Mouse (Mus musculus): ENCODE data around the gene Plekhj1. TPM values are rescaled to one million over a fixed set of nuclear protein-coding genes. Genes with fewer than 3 reads are reported as not detected.

Gene Plekhj1
- polyA plus RNA-seq, 1 experiment from 2014 or later, result 133 TPM

- Histone ChIP-seq H3K27ac (replicated peaks) (peak overlapping the region; percentile 99), H3K4me2 (peak overlapping the region; percentile 82), H3K27me3 (no peaks in the 10 kb centered on the region), H3K9ac (peak overlapping the region; percentile 99), H3K36me3 (peaks cover 44% of the 10 kb centered on the region), H3K4me1 (replicated peaks) (peaks cover 35% of the 10 kb centered on the region), H3K4me3 (peak overlapping the region; percentile 96), H3K9me3 (no peaks in the 10 kb centered on the region)
- ATAC-seq (ENCODE audit: low FRiP score, low read depth), result no peak
- WGBS, result 3% methylated on average over 18 of the region's 18 CpGs
Measured at GRCm38 (mm10) chr10:80799070-80799566, 692 bp upstream of the Plekhj1 start.

DNA sequence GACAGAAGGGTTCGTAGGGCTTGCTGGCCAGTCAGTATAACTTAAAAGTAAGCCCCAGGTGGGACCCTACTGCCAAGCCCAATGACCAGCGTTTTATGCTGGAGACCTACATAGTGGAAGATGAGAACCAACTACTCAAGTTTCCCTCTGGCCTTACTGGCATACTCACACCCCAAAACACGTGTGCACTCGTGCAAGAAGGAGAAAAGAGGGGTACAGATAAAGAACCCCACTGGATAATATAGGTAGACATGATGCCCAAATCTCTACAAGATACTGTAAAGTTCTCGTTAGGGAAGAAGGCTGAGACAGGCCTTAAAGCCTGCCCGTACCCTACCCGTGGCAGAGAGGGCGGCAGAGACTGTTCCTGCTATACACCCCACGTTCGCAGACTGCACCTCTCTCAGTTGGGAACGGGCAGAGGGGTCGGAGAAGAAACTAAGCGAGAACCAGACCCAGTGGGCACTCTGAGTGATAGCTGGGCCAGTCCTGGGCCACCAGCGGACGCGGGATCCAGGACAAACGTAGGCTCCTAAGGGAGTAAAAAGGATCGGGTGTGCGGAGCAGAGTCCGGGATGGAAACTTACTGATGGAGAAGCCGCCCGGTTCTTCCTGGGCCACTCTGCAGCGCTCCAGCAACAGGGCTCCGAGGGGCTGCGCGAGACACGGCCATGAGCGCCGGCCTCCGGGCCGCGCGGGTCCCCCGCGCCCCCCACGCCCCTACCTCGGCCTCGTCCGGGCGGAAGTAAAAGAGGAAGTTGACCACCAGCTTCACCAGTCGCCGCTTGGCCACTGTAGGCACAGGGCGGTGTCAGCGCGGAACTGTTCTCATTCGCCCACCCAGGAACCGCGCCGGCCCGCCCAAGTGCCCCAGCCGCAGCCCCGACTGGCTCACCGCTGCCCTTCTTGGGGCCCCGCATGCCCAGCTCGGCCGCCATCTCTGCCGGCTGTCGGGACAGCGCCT lies 958 bp downstream of the Plekhj1 start:
- no peaks in the 10 kb centered on the region for H3K9me3 ChIP-seq
- WGBS, result 3% methylated on average over 53 of the region's 59 CpGs
- H3K36me3 ChIP-seq, result peaks cover 46% of the 10 kb centered on the region
- no peaks in the 10 kb centered on the region for H3K27me3 ChIP-seq
- H3K27ac ChIP-seq (replicated peaks), result peak overlapping the region; percentile 99
- peak; percentile 77 for ATAC-seq (ENCODE audit: low FRiP score, low read depth)
- peak overlapping the region; percentile 82 for H3K4me2 ChIP-seq
- H3K4me3 ChIP-seq, result peak overlapping the region; percentile 96
- H3K9ac ChIP-seq, result peak overlapping the region; percentile 99
- H3K4me1 ChIP-seq (replicated peaks), result peaks cover 35% of the 10 kb centered on the region

DNA sequence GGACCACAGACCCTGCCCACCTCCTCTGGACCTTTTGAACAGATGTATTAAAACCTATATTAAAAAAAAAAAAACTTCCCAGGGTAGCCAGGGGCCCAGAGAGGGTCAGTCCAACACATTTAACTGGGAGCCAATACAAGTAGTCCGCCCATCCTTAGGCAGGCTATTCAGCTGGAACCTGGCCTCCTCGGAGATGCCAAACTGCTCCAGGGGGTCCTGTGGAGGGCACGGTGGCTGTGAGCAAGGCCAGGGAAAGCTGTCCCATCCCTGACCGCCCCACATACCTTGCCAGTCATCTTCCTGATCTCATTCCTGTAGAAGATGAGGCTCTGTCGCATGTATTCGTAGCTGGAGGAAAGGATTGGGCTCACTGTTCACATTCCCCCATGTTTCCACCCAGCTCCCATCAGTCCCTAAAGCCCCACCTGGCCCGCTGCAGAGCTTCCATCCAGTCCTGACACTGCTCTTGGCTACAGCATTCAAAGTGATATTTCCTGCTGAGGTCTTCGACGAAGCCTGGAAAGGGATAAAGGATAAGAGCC lies 2.0 kb downstream of the Plekhj1 start:
- H3K27ac ChIP-seq (replicated peaks), result no peak overlapping the region
- ATAC-seq (ENCODE audit: low FRiP score, low read depth), result no peak
- H3K4me1 ChIP-seq (replicated peaks), result peaks cover 35% of the 10 kb centered on the region
- peak overlapping the region; percentile 96 for H3K4me3 ChIP-seq
- H3K27me3 ChIP-seq, result no peaks in the 10 kb centered on the region
- peak overlapping the region; percentile 99; the same call in 1 of the 2 replicates for H3K9ac ChIP-seq
- 81% methylated on average over 9 of the region's 9 CpGs for WGBS
- H3K4me2 ChIP-seq, result peak overlapping the region; percentile 82
- H3K36me3 ChIP-seq, result peaks cover 46% of the 10 kb centered on the region
- no peaks in the 10 kb centered on the region for H3K9me3 ChIP-seq

DNA sequence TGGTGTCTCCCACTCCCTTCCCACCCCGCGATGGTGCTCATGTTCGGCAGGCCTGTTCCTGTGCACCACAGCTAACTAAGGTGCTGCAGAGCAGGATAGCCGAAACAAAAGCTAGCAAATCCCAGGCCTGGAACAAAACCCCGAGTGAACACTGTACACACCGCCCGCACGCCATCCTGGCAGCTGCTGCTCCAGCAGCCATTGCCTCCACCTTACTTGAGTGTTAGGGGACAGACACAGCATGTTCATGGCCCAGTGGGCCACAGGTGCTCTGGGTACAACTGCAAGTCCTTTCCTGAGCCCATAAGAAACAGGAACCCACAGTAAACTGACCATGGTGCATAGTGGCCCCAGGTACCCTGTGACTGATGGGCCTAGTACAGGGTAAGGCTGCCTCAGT lies 3.7 kb downstream of the Plekhj1 start:
- Histone ChIP-seq H3K4me2 (no peak overlapping the region), H3K9me3 (no peaks in the 10 kb centered on the region), H3K9ac (no peak overlapping the region), H3K27me3 (no peaks in the 10 kb centered on the region), H3K36me3 (peaks cover 59% of the 10 kb centered on the region), H3K4me1 (replicated peaks) (peaks cover 26% of the 10 kb centered on the region), H3K27ac (replicated peaks) (no peak overlapping the region), H3K4me3 (no peak overlapping the region)
- no peak for ATAC-seq (ENCODE audit: low FRiP score, low read depth)
- 89% methylated on average over 8 of the region's 8 CpGs for WGBS

DNA sequence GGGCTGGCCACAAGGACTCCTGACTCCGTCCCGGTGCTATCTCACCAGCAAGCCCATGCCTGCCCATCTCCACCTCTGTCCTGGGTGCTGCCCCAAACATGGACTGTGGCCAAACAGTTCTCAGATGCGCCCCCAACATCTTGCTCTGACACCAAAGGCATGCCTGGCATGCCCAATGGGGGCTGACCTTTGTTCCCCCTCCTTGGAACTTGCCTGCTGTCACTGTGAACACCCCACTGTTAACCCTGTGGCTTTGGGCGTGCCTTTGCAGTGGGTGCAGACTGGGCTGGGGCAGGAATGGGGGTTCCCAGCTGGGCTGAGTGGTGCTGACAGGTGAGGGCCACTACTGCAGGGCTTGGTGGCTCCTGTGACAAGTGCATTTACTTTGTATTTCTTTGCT lies 4.6 kb downstream of the Plekhj1 start:
- Histone ChIP-seq H3K4me1 (replicated peaks) (peaks cover 20% of the 10 kb centered on the region), H3K9me3 (no peaks in the 10 kb centered on the region), H3K4me2 (no peak overlapping the region), H3K36me3 (peaks cover 67% of the 10 kb centered on the region), H3K27me3 (no peaks in the 10 kb centered on the region), H3K9ac (no peak overlapping the region), H3K4me3 (no peak overlapping the region), H3K27ac (replicated peaks) (no peak overlapping the region)
- WGBS, result 82% methylated on average over 4 of the region's 4 CpGs
- no peak for ATAC-seq (ENCODE audit: low FRiP score, low read depth)

DNA sequence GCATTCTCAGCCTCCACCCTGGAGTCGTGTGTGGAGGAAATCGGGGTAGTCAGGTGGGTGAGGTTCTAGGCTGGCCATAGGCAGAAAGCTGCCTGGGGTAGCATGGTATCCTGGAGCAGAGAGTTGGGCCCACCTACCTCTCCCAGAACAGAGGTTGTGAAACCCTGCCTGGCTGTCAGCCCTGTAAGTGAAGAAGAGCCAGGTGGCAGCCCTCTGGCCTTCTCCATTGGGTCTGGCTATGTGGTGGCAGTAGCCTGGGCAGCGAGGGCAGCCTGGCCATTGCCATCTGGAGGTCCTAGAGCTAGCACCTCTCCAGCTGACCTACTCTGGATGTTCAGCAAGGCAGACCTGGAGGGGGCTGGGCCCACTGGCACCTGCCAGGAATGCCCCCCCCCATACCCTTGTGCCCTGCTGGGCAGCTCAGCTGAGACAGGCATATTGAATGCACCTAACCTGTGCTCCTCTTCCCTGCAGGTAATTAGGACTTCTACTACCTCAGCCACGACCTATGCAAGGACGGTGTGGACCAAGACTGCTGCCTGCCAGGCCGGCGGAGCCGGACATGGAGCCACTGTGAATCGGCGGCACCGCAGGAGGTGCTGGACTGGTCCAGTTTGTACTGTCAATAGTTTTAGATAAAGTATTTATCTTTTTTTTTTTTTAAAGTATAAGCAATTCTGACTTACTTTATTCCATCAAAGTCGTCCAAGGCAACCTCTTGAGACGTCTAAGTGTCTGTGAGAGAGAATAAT lies 5.2 kb downstream of the Plekhj1 start:
- H3K9me3 ChIP-seq, result no peaks in the 10 kb centered on the region
- H3K4me3 ChIP-seq, result no peak overlapping the region
- H3K4me2 ChIP-seq, result no peak overlapping the region
- WGBS, result 87% methylated on average over 13 of the region's 13 CpGs
- no peak overlapping the region for H3K9ac ChIP-seq
- no peaks in the 10 kb centered on the region for H3K27me3 ChIP-seq
- peaks cover 20% of the 10 kb centered on the region for H3K4me1 ChIP-seq (replicated peaks)
- no peak for ATAC-seq (ENCODE audit: low FRiP score, low read depth)
- peaks cover 73% of the 10 kb centered on the region for H3K36me3 ChIP-seq
- H3K27ac ChIP-seq (replicated peaks), result no peak overlapping the region

DNA sequence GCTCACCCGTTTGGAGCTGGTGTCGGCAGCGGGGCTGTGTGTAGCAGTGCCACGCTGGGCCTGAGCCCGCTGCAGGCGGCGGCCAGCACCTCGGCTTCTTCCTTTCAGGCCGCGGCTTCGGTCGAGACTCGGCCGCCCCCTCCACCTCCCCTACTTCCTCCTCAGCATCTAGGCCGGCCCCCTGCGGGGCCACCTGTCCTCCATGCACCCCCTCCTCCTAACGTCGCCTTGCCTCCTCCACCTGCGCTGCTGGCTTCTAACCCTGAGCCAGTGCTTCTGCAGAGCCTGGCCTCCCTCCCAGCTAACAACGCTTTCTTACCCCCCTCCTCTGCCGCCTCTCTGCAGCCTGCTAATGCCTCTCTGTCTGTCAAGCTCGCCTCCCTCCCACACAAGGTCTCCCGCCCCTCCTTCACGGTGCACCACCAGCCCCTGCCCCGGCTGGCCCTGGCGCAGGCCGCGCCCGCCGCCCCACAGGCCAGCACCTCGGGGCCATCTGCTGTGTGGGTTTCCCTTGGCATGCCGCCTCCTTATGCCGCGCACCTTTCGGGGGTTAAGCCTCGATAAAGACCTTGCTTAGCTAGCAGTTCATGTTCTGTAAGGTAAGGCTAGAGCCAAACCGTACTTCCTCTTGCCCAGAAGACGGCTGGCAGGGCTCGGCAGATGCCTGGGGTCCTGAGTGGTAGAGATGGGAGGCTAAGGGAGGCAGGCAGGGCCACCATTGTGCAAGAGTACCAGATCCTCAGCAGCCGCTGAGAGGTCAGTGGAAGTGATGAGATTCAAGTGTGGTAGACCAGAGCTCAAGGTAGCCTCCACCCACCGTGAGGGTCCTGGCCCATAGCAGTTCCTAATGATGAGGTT lies 6.0 kb downstream of the Plekhj1 start:
- Histone ChIP-seq H3K9ac (no peak overlapping the region), H3K27me3 (no peaks in the 10 kb centered on the region), H3K4me3 (no peak overlapping the region), H3K4me2 (no peak overlapping the region), H3K9me3 (no peaks in the 10 kb centered on the region), H3K36me3 (peaks cover 80% of the 10 kb centered on the region), H3K4me1 (replicated peaks) (peaks cover 19% of the 10 kb centered on the region), H3K27ac (replicated peaks) (no peak overlapping the region)
- 71% methylated on average over 41 of the region's 41 CpGs for WGBS
- ATAC-seq (ENCODE audit: low FRiP score, low read depth), result no peak

GRCm38 (mm10) chr10:80791476-80792174 lies 6.8 kb downstream of the Plekhj1 start:
- H3K36me3 ChIP-seq, result peaks cover 86% of the 10 kb centered on the region

DNA sequence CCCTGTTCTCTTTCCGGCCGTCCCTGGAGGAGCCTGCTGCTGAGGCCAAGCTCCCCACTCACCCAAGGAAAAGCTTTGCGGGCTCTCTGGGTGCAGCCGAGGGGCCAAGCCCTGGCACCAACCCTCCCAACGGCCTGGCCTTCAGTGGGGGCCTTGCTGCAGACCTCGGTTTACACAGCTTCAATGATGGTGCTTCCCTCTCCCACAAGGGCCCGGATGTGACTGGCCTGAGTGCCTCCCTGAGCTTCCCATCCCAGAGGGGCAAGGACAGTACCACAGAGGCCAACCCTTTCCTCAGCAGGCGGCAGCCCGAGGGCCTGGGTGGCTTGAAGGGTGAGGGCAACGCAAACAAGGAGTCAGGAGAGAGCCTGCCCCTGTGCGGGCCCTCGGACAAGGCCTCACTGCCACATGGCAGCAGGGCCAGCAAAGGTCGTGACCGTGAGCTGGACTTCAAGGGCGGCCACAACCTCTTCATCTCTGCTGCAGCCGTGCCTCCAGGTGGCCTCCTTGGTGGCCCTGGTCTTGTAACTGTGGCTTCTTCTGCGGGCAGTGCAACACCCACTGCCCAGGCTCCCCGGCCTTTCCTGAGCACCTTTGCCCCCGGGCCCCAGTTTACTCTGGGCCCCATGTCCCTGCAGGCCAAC lies 7.5 kb downstream of the Plekhj1 start:
- Histone ChIP-seq H3K27ac (replicated peaks) (no peak overlapping the region), H3K36me3 (peaks cover 91% of the 10 kb centered on the region), H3K27me3 (no peaks in the 10 kb centered on the region), H3K9ac (no peak overlapping the region), H3K4me2 (no peak overlapping the region), H3K9me3 (no peaks in the 10 kb centered on the region), H3K4me3 (no peak overlapping the region), H3K4me1 (replicated peaks) (peaks cover 4% of the 10 kb centered on the region)
- no peak for ATAC-seq (ENCODE audit: low FRiP score, low read depth)
- WGBS, result 90% methylated on average over 19 of the region's 19 CpGs

More at GRCm38 (mm10) chr10:80791476-80792174, 6.8 kb downstream of the Plekhj1 start:
- no peak overlapping the region for H3K4me3 ChIP-seq
- WGBS, result 85% methylated on average over 33 of the region's 33 CpGs
- no peak overlapping the region for H3K27ac ChIP-seq (replicated peaks)
- ATAC-seq (ENCODE audit: low FRiP score, low read depth), result no peak
- no peak overlapping the region for H3K4me2 ChIP-seq
- no peaks in the 10 kb centered on the region for H3K27me3 ChIP-seq
- no peak overlapping the region for H3K9ac ChIP-seq
- H3K9me3 ChIP-seq, result no peaks in the 10 kb centered on the region
- H3K4me1 ChIP-seq (replicated peaks), result peaks cover 11% of the 10 kb centered on the region

GRCm38 (mm10) chr10:80787517-80787916 lies 10.9 kb downstream of the Plekhj1 start:
- no peak for ATAC-seq (ENCODE audit: low FRiP score, low read depth)
- Histone ChIP-seq H3K27ac (replicated peaks) (no peak overlapping the region), H3K4me1 (replicated peaks) (no peaks in the 10 kb centered on the region), H3K4me3 (no peak overlapping the region), H3K9me3 (no peaks in the 10 kb centered on the region), H3K9ac (no peak overlapping the region), H3K27me3 (no peaks in the 10 kb centered on the region), H3K4me2 (no peak overlapping the region), H3K36me3 (peaks cover 94% of the 10 kb centered on the region)
- WGBS, result 92% methylated on average over 2 of the region's 2 CpGs
